Mouse (Mus musculus) spleen, adult 2 months (tissue): ENCODE data around the gene Tbk1.

Experiments
- CTCF ChIP-seq: fragments of 200-500 bp; IDR thresholded peaks from 2 replicates; pipeline ENCODE4 v1.5.1; 2011; ENCODE audit warnings: mild to moderate bottlenecking, inconsistent platforms; ENCODE audit not compliant: insufficient read depth, insufficient read length, insufficient replicate concordance; ENCODE audit errors: extremely low read depth
- POLR2A ChIP-seq: fragments of 200-500 bp; IDR thresholded peaks from 2 replicates; pipeline ENCODE4 v1.6.1; 2011; ENCODE audit warnings: low read depth, low read length, inconsistent platforms

DNA sequence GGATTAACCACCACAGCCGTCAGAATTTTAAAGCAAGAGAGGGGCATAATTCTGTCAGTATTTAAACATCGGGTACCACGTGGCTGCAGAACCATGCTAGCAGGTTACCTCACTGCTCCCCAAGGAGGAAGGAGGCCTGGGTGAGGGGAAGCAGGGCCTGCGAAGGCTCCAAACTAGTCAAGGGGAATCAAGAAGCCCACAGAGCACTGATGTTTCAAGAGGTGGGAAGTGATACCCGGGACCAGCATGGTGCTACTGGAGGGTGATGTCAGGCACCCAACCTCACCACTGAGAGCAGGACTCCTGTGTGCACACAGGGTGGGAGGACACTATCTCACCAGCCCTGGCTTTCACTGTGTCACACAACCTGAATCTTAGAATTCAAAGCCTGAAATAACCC, 36.9 kb downstream of the Tbk1 start:
- TF ChIP-seq POLR2A, result no peak
- TF ChIP-seq CTCF, result no peak
